Mouse (Mus musculus) layer of hippocampus, adult 6 months (tissue): ENCODE data around the gene Slfn4. TPM values are rescaled to one million over a fixed set of nuclear protein-coding genes. Genes with fewer than 3 reads are reported as not detected.

ENCODE experiments used
- long read RNA-seq, 2 experiments: library from polyadenylated mRNA; unstranded; transcript quantifications; one replicate each; pipeline ENCODE4 v2.0.0; 2019 to 2020
- polyA plus RNA-seq: library from polyadenylated mRNA; unstranded; fragments of <200 nt; fragmentation: Nextera tagmentation; gene quantifications from 2 replicates; pipeline ENCODE4 v1.2.3, GENCODE M21; 2021

Gene Slfn4
- not detected in 2 replicates for polyA plus RNA-seq
- long read RNA-seq, experiment 1: 0 reads
- long read RNA-seq, experiment 2: 0 reads

GRCm38 (mm10) chr11:83174948-83175539 is at the start of gene Slfn4:
Gene Slfn4 (plus strand): TSS chr11:83175186.

GRCm38 (mm10) chr11:83191134-83191893 is 16.3 kb downstream of the Slfn4 start, which contains the start of gene Slfn3:
Gene Slfn3 (plus strand): TSS chr11:83191330.

Other genes starting within 250 kb of the Slfn4 start
- gene Slfn5, start 223.8 kb upstream of the Slfn4 start, polyA plus RNA-seq: 0.69 and 0.75 TPM in 2 replicates
- 0.16 and 0.20 TPM in 2 replicates for gene Slfn9, start 183.4 kb upstream of the Slfn4 start, polyA plus RNA-seq
- gene Slfn8, start 154.4 kb upstream of the Slfn4 start, polyA plus RNA-seq: 0.36 and 0.70 TPM in 2 replicates
- 0.90 and 2.1 TPM in 2 replicates for gene Slfn2, start 110.1 kb upstream of the Slfn4 start, polyA plus RNA-seq
- 0.08 TPM in 1 of 2 replicates, not detected in the other for gene Slfn1, start 58.3 kb upstream of the Slfn4 start, polyA plus RNA-seq
- gene Slfn3, start 16.1 kb downstream of the Slfn4 start, polyA plus RNA-seq: 0.18 and 0.21 TPM in 2 replicates
- gene Slfn14, start 111.5 kb downstream of the Slfn4 start, polyA plus RNA-seq: not detected in 2 replicates
- 77.1 and 89.6 TPM in 2 replicates for gene Ap2b1, start 123.8 kb downstream of the Slfn4 start, polyA plus RNA-seq
- 9.0 and 10.0 TPM in 2 replicates for gene Pex12, start 127.4 kb downstream of the Slfn4 start, polyA plus RNA-seq
- 17.3 and 19.8 TPM in 2 replicates for gene Rasl10b, start 234.0 kb downstream of the Slfn4 start, polyA plus RNA-seq